Mouse (Mus musculus): ENCODE measurements around the gene Thoc5.

- TF ChIP-seq POLR2A (IDR thresholded peaks at IDR 0.05; ENCODE audit: extremely low read depth, insufficient read depth, low read length) (no peak), CTCF (IDR thresholded peaks at IDR 0.05; ENCODE audit: low read depth, low read length) (peak; percentile 84)
Observed at GRCm38 (mm10) chr11:4975623-4976022, 80.5 kb downstream of the Thoc5 start.
